Mouse (Mus musculus): ENCODE data around the gene Vmn1r179. TPM values are rescaled to one million over a fixed set of nuclear protein-coding genes. Genes with fewer than 3 reads are reported as not detected.
"Not testable (repeated sequence)": the region's sequence is repeated elsewhere in the genome, so short reads cannot be mapped to it uniquely, and the experiment has no call there.

Gene Vmn1r179
- not detected in 2 replicates for polyA plus RNA-seq (2015; fragmentation: Nextera tagmentation; extraction: Ambion mirVana)

DNA sequence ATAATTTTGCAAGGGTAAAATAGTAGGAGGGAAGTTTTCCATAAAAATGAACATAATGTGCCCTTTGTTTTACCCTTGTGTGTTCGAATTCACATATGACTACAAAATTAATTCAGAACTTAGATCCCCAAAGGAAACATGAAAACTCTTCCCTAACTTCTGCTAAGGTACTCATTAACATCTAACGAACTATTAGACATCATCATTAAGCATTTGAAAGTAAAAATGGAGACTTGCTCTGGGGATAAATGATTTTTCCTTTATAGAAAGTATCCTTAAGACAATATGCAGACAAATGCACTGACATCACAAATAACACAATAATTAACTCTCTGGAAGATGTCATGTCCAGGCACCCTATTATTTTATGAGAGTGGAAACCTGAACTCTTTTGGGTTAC is at the start of gene Vmn1r179:
TSS of gene Vmn1r179 (plus strand) at position 301 of the 400 bp plus-strand sequence.
- DNase-seq (ENCODE audit: low spot score): no peak

DNA sequence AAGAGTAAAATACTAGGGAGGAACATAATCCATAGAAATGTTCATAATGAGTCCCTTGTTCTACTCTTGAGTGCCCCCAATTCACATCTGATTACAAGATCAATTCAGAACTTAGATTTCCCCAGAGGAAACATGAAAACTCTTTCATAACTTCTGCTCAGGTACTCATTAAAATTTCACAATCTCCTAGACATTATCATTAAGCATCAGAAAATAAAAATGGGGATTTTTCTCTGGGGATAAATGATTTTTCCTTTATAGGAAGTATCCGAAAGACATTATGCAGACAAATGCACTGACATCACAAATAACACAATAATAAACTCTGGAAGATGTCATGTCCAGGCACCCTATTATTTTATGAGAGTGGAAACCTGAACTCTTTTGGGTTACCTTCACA is 35.1 kb upstream of the Vmn1r179 start, which contains the start of gene Vmn1r178:
TSS of gene Vmn1r178 (plus strand) at position 301 of the 400 bp plus-strand sequence.
- DNase-seq (ENCODE audit: low spot score): no peak

DNA sequence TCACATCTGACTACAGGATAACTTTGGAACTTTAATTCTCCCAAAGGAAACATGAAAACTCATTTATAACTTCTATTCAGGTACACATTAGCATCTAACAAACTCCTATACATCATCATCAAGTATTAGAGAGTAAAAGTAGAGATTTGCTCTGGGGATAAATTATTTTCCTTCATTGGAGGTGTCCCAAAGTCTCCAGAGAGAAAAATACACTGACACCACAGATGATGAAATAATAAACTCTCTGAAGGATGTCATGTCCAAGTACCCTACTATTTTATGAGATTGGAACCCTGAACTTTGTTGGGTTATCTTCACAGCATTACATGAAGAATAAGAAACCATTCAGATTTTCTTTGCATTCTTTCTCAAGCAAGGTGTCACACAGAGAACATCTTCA is 23.6 kb downstream of the Vmn1r179 start, which contains the start of gene Vmn1r180:
TSS of gene Vmn1r180 (plus strand) at position 301 of the 400 bp plus-strand sequence.
- no peak for DNase-seq (ENCODE audit: low spot score)

DNA sequence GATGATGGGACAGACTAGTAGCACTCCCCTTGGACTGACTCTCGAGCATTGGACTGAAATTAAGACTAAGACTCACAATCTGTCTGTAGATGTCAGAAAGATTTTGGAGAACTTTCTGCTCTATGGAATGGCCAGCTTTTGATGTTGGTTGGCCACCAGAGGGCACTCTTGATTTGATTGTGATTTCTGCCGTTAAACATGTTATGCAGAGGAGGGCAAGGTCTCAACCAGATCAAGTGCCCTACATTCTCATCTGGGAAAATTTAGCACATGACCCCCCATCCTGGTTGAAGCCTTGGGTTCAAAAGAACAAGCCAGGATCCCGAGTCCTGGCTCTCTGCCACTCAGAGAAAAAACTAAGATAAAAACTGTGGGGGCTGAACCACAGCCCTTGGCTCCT is 41.3 kb downstream of the Vmn1r179 start:
- not testable (repeated sequence) for DNase-seq (ENCODE audit: low spot score)

DNA sequence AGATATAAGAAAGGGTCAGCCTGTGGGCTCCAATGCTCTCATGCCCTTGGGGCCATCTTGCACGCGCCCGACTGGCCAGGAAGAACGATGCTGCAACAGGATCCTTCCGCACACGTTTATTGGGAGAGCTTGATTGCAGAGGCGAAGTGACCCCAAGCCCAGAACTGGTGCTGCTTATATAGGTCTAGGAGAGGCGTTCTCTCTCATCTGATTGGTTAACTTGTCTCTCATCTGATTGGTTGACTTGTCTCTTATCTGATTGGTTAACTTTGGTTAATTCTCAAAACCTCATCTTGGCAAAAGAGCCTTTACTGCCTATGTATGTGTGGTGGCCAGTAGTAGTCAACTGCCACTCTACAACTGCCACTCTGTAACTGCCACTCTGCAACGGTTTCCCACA is 47.5 kb downstream of the Vmn1r179 start, which contains the start of gene Vmn1r181:
TSS of gene Vmn1r181 (plus strand) at position 301 of the 400 bp plus-strand sequence.
- not testable (repeated sequence) for DNase-seq (ENCODE audit: low spot score)

Other genes with a start within 250 kb of the Vmn1r179 start
- gene Vmn1r173, start 226.3 kb upstream of the Vmn1r179 start, polyA plus RNA-seq (2015; fragmentation: Nextera tagmentation; extraction: Ambion mirVana): not detected in 2 replicates
- gene Vmn1r174, start 174.7 kb upstream of the Vmn1r179 start, polyA plus RNA-seq (2015; fragmentation: Nextera tagmentation; extraction: Ambion mirVana): not detected in 2 replicates
- gene Vmn1r175, start 116.3 kb upstream of the Vmn1r179 start, polyA plus RNA-seq (2015; fragmentation: Nextera tagmentation; extraction: Ambion mirVana): not detected in 2 replicates
- not detected in 2 replicates for gene Vmn1r176, start 89.6 kb upstream of the Vmn1r179 start, polyA plus RNA-seq (2015; fragmentation: Nextera tagmentation; extraction: Ambion mirVana)
- gene Vmn1r177, start 60.5 kb upstream of the Vmn1r179 start, polyA plus RNA-seq (2015; fragmentation: Nextera tagmentation; extraction: Ambion mirVana): not detected in 2 replicates
- not detected in 2 replicates for gene Vmn1r178, start 35.0 kb upstream of the Vmn1r179 start, polyA plus RNA-seq (2015; fragmentation: Nextera tagmentation; extraction: Ambion mirVana)
- not detected in 2 replicates for gene Vmn1r180, start 23.7 kb downstream of the Vmn1r179 start, polyA plus RNA-seq (2015; fragmentation: Nextera tagmentation; extraction: Ambion mirVana)
- 0.08 TPM in 1 of 2 replicates, not detected in the other for gene Vmn1r181, start 47.6 kb downstream of the Vmn1r179 start, polyA plus RNA-seq (2015; fragmentation: Nextera tagmentation; extraction: Ambion mirVana)
- not detected in 2 replicates for gene V1rd19, start 74.7 kb downstream of the Vmn1r179 start, polyA plus RNA-seq (2015; fragmentation: Nextera tagmentation; extraction: Ambion mirVana)
- gene Vmn1r183, start 126.3 kb downstream of the Vmn1r179 start, polyA plus RNA-seq (2015; fragmentation: Nextera tagmentation; extraction: Ambion mirVana): not detected in 2 replicates
- 17.6 and 19.3 TPM in 2 replicates for gene Zfp180, start 154.9 kb downstream of the Vmn1r179 start, polyA plus RNA-seq (2015; fragmentation: Nextera tagmentation; extraction: Ambion mirVana)
- 1.3 and 2.2 TPM in 2 replicates for gene Zfp112, start 185.3 kb downstream of the Vmn1r179 start, polyA plus RNA-seq (2015; fragmentation: Nextera tagmentation; extraction: Ambion mirVana)
- 10.5 and 11.6 TPM in 2 replicates for gene Zfp235, start 207.2 kb downstream of the Vmn1r179 start, polyA plus RNA-seq (2015; fragmentation: Nextera tagmentation; extraction: Ambion mirVana)
- 0.98 and 1.2 TPM in 2 replicates for gene Zfp114, start 248.1 kb downstream of the Vmn1r179 start, polyA plus RNA-seq (2015; fragmentation: Nextera tagmentation; extraction: Ambion mirVana)